Mouse (Mus musculus): ENCODE results near the gene Clybl. TPM values are rescaled to one million over a fixed set of nuclear protein-coding genes. Genes with fewer than 3 reads are reported as not detected.

Gene Clybl
- polyA plus RNA-seq, 1 experiment = 30.9 TPM

- Histone ChIP-seq H3ac (ENCODE audit: control insufficient read depth, insufficient read length) (no peak overlapping the region), H3K4me3 (no peak overlapping the region), H3K4me2 (ENCODE audit: low read depth) (no peak overlapping the region), H3K79me2 (ENCODE audit: control insufficient read depth, insufficient read depth) (no peaks in the 10 kb centered on the region), H3K27me3 (ENCODE audit: control insufficient read depth, insufficient read depth, insufficient read length) (no peaks in the 10 kb centered on the region), H3K36me3 (ENCODE audit: control insufficient read depth, insufficient read depth) (no peaks in the 10 kb centered on the region)
- TF ChIP-seq REST (IDR thresholded peaks at IDR 0.05; ENCODE audit: insufficient read depth, insufficient read length) (no peak), MYOD1 (IDR thresholded peaks at IDR 0.05; ENCODE audit: control insufficient read depth in 1 of 3, insufficient read length in 2 of 3, low read depth in 2 of 3) (no peak), USF1 (IDR thresholded peaks at IDR 0.05; ENCODE audit: low read depth) (no peak), CEBPB (IDR thresholded peaks at IDR 0.05; ENCODE audit: insufficient read depth, poor library complexity, severe bottlenecking) (no peak), POLR2A (IDR thresholded peaks at IDR 0.05; ENCODE audit: insufficient read length, low read depth) (no peak), POLR2AphosphoS2 (IDR thresholded peaks at IDR 0.05; ENCODE audit: insufficient read length, low read depth) (no peak), TCF12 (IDR thresholded peaks at IDR 0.05; ENCODE audit: insufficient read depth, poor library complexity, severe bottlenecking) (no peak), MYOG (IDR thresholded peaks at IDR 0.05; ENCODE audit: control insufficient read depth in 1 of 3, insufficient read depth in 1 of 3, insufficient read length in 2 of 3, low read depth in 2 of 3) (no peak), TCF3 (IDR thresholded peaks at IDR 0.05; ENCODE audit: insufficient read length, low read depth) (no peak), E2F4 (IDR thresholded peaks at IDR 0.05; ENCODE audit: insufficient read depth) (no peak), MAX (IDR thresholded peaks at IDR 0.05; ENCODE audit: low read depth) (no peak), SRF (IDR thresholded peaks at IDR 0.05; ENCODE audit: control insufficient read depth, insufficient read length, low read depth) (no peak)
Measured at GRCm38 (mm10) chr14:122228816-122229551, 47.5 kb downstream of the Clybl start.

- no peak overlapping the region for H3K4me3 ChIP-seq
- H3K27me3 ChIP-seq (ENCODE audit: control insufficient read depth, insufficient read depth, insufficient read length) = no peaks in the 10 kb centered on the region
- H3ac ChIP-seq (ENCODE audit: control insufficient read depth, insufficient read length) = no peak overlapping the region
- no peak overlapping the region for H3K4me2 ChIP-seq (ENCODE audit: low read depth)
- no peaks in the 10 kb centered on the region for H3K79me2 ChIP-seq (ENCODE audit: control insufficient read depth, insufficient read depth)
- TF ChIP-seq MYOG (IDR thresholded peaks at IDR 0.05; ENCODE audit: control insufficient read depth in 1 of 3, insufficient read depth in 1 of 3, insufficient read length in 2 of 3, low read depth in 2 of 3) (no peak), REST (IDR thresholded peaks at IDR 0.05; ENCODE audit: insufficient read depth, insufficient read length) (no peak), POLR2A (IDR thresholded peaks at IDR 0.05; ENCODE audit: insufficient read length, low read depth) (no peak), TCF3 (IDR thresholded peaks at IDR 0.05; ENCODE audit: insufficient read length, low read depth) (no peak), CEBPB (IDR thresholded peaks at IDR 0.05; ENCODE audit: insufficient read depth, poor library complexity, severe bottlenecking) (no peak), SRF (IDR thresholded peaks at IDR 0.05; ENCODE audit: control insufficient read depth, insufficient read length, low read depth) (no peak), USF1 (IDR thresholded peaks at IDR 0.05; ENCODE audit: low read depth) (no peak), MYOD1 (IDR thresholded peaks at IDR 0.05; ENCODE audit: control insufficient read depth in 1 of 3, insufficient read length in 2 of 3, low read depth in 2 of 3) (no peak), MAX (IDR thresholded peaks at IDR 0.05; ENCODE audit: low read depth) (no peak), TCF12 (IDR thresholded peaks at IDR 0.05; ENCODE audit: insufficient read depth, poor library complexity, severe bottlenecking) (no peak), E2F4 (IDR thresholded peaks at IDR 0.05; ENCODE audit: insufficient read depth) (no peak), POLR2AphosphoS2 (IDR thresholded peaks at IDR 0.05; ENCODE audit: insufficient read length, low read depth) (no peak)
- H3K36me3 ChIP-seq (ENCODE audit: control insufficient read depth, insufficient read depth) = no peaks in the 10 kb centered on the region
Measured at GRCm38 (mm10) chr14:122229988-122230387, 48.5 kb downstream of the Clybl start.

GRCm38 (mm10) chr14:122230621-122231025, 49.1 kb downstream of the Clybl start:
- no peak overlapping the region for H3ac ChIP-seq (ENCODE audit: control insufficient read depth, insufficient read length)
- no peaks in the 10 kb centered on the region for H3K79me2 ChIP-seq (ENCODE audit: control insufficient read depth, insufficient read depth)
- TF ChIP-seq USF1 (IDR thresholded peaks at IDR 0.05; ENCODE audit: low read depth) = no peak
- no peak for TF ChIP-seq TCF3 (IDR thresholded peaks at IDR 0.05; ENCODE audit: insufficient read length, low read depth)
- TF ChIP-seq POLR2A (IDR thresholded peaks at IDR 0.05; ENCODE audit: insufficient read length, low read depth) = no peak
- TF ChIP-seq E2F4 (IDR thresholded peaks at IDR 0.05; ENCODE audit: insufficient read depth) = no peak
- no peak for TF ChIP-seq POLR2AphosphoS2 (IDR thresholded peaks at IDR 0.05; ENCODE audit: insufficient read length, low read depth)
- no peak for TF ChIP-seq SRF (IDR thresholded peaks at IDR 0.05; ENCODE audit: control insufficient read depth, insufficient read length, low read depth)
- TF ChIP-seq CEBPB (IDR thresholded peaks at IDR 0.05; ENCODE audit: insufficient read depth, poor library complexity, severe bottlenecking) = no peak
- TF ChIP-seq MYOD1 (IDR thresholded peaks at IDR 0.05; ENCODE audit: control insufficient read depth in 1 of 3, insufficient read length in 2 of 3, low read depth in 2 of 3) = no peak
- TF ChIP-seq REST (IDR thresholded peaks at IDR 0.05; ENCODE audit: insufficient read depth, insufficient read length) = no peak
- TF ChIP-seq MAX (IDR thresholded peaks at IDR 0.05; ENCODE audit: low read depth) = no peak
- no peak for TF ChIP-seq MYOG (IDR thresholded peaks at IDR 0.05; ENCODE audit: control insufficient read depth in 1 of 3, insufficient read depth in 1 of 3, insufficient read length in 2 of 3, low read depth in 2 of 3)
- no peak for TF ChIP-seq TCF12 (IDR thresholded peaks at IDR 0.05; ENCODE audit: insufficient read depth, poor library complexity, severe bottlenecking)
- no peak overlapping the region for H3K4me3 ChIP-seq
- H3K36me3 ChIP-seq (ENCODE audit: control insufficient read depth, insufficient read depth) = no peaks in the 10 kb centered on the region
- H3K27me3 ChIP-seq (ENCODE audit: control insufficient read depth, insufficient read depth, insufficient read length) = no peaks in the 10 kb centered on the region
- H3K4me2 ChIP-seq (ENCODE audit: low read depth) = no peak overlapping the region

- Histone ChIP-seq H3K4me2 (ENCODE audit: low read depth) (no peak overlapping the region), H3K36me3 (ENCODE audit: control insufficient read depth, insufficient read depth) (no peaks in the 10 kb centered on the region), H3K27me3 (ENCODE audit: control insufficient read depth, insufficient read depth, insufficient read length) (no peaks in the 10 kb centered on the region), H3ac (ENCODE audit: control insufficient read depth, insufficient read length) (no peak overlapping the region), H3K4me3 (no peak overlapping the region), H3K79me2 (ENCODE audit: control insufficient read depth, insufficient read depth) (no peaks in the 10 kb centered on the region)
- TF ChIP-seq USF1 (IDR thresholded peaks at IDR 0.05; ENCODE audit: low read depth) (no peak), MYOD1 (IDR thresholded peaks at IDR 0.05; ENCODE audit: control insufficient read depth in 1 of 3, insufficient read length in 2 of 3, low read depth in 2 of 3) (no peak), TCF3 (IDR thresholded peaks at IDR 0.05; ENCODE audit: insufficient read length, low read depth) (no peak), MAX (IDR thresholded peaks at IDR 0.05; ENCODE audit: low read depth) (no peak), MYOG (IDR thresholded peaks at IDR 0.05; ENCODE audit: control insufficient read depth in 1 of 3, insufficient read depth in 1 of 3, insufficient read length in 2 of 3, low read depth in 2 of 3) (no peak), POLR2A (IDR thresholded peaks at IDR 0.05; ENCODE audit: insufficient read length, low read depth) (no peak), SRF (IDR thresholded peaks at IDR 0.05; ENCODE audit: control insufficient read depth, insufficient read length, low read depth) (no peak), CEBPB (IDR thresholded peaks at IDR 0.05; ENCODE audit: insufficient read depth, poor library complexity, severe bottlenecking) (no peak), REST (IDR thresholded peaks at IDR 0.05; ENCODE audit: insufficient read depth, insufficient read length) (no peak), E2F4 (IDR thresholded peaks at IDR 0.05; ENCODE audit: insufficient read depth) (no peak), POLR2AphosphoS2 (IDR thresholded peaks at IDR 0.05; ENCODE audit: insufficient read length, low read depth) (no peak), TCF12 (IDR thresholded peaks at IDR 0.05; ENCODE audit: insufficient read depth, poor library complexity, severe bottlenecking) (no peak)
Measured at GRCm38 (mm10) chr14:122231073-122231472, 49.6 kb downstream of the Clybl start.
